Mouse (Mus musculus) hindbrain, embryonic 12.5 days (tissue): ENCODE data around the gene Cdh1. TPM values are rescaled to one million over a fixed set of nuclear protein-coding genes. Genes with fewer than 3 reads are reported as not detected.
"Not testable (repeated sequence)": the region's sequence is repeated elsewhere in the genome, so short reads cannot be mapped to it uniquely, and the experiment has no call there.

Experiments used
- ATAC-seq: fragments of 200-750 bp; cut with Nextera tagmentation; 2 replicates; pipeline ENCODE4 v1.8.0; 2017; ENCODE audit warnings: moderate TSS enrichment; ENCODE audit not compliant: low FRiP score
- H3K27ac ChIP-seq: fragments of 300-500 bp; sonication (generic); 2 replicates; pipeline ENCODE4 v1.5.1; 2016; ENCODE audit warnings: mild to moderate bottlenecking
- H3K27me3 ChIP-seq: fragments of 300-500 bp; sonication (generic); 2 replicates; pipeline ENCODE4 v1.6.1; 2016; ENCODE audit warnings: mild to moderate bottlenecking
- H3K36me3 ChIP-seq: fragments of 300-500 bp; sonication (generic); 2 replicates; pipeline ENCODE4 v1.6.1; 2016; ENCODE audit warnings: mild to moderate bottlenecking
- H3K4me1 ChIP-seq: fragments of 300-500 bp; sonication (generic); 2 replicates; pipeline ENCODE4 v1.6.1; 2016
- H3K4me2 ChIP-seq: fragments of 300-500 bp; sonication (generic); replicated peaks from 2 replicates; pipeline ENCODE4 v1.6.1; 2016; ENCODE audit warnings: mild to moderate bottlenecking
- H3K4me3 ChIP-seq: fragments of 300-500 bp; sonication (generic); 2 replicates; pipeline ENCODE4 v1.5.1; 2016; ENCODE audit warnings: mild to moderate bottlenecking
- H3K9ac ChIP-seq: fragments of 300-500 bp; sonication (generic); 2 replicates; pipeline ENCODE4 v1.6.1; 2016; ENCODE audit warnings: mild to moderate bottlenecking, moderate library complexity
- H3K9me3 ChIP-seq: fragments of 300-500 bp; sonication (generic); replicated peaks from 2 replicates; pipeline ENCODE4 v1.6.1; 2016; ENCODE audit warnings: mild to moderate bottlenecking
- WGBS: fragments of 180-500 bp; shearing (Covaris S2); methylation state at CpG from one replicate; pipeline ENCODE4 v1.1.7; 2016; 5-methylcytosine and 5-hydroxymethylcytosine counted together
- polyA plus RNA-seq: library from polyadenylated mRNA; unstranded; fragments of >200 nt; fragmentation: Nextera tagmentation; extraction: Ambion mirVana; gene quantifications from 2 replicates; pipeline ENCODE4 v1.2.1, GENCODE M21; 2016

The Cdh1 gene
- polyA plus RNA-seq, 1 experiment from 2014 or later = 9.2 TPM

- Histone ChIP-seq H3K4me2 (no peak overlapping the region), H3K9me3 (no peaks in the 10 kb centered on the region), H3K27ac (no peak overlapping the region), H3K4me1 (peaks cover 19% of the 10 kb centered on the region), H3K4me3 (no peak overlapping the region), H3K27me3 (peaks cover 37% of the 10 kb centered on the region), H3K9ac (no peak overlapping the region), H3K36me3 (no peaks in the 10 kb centered on the region)
- peak; percentile 56; the same call in 1 of the 2 replicates for ATAC-seq
- 34% methylated on average over 7 of the region's 7 CpGs for WGBS
Observed at GRCm38 (mm10) chr8:106599265-106599979, 3.7 kb upstream of the Cdh1 start.

GRCm38 (mm10) chr8:106603933-106604332, 782 bp downstream of the Cdh1 start:
- Histone ChIP-seq H3K36me3 (no peaks in the 10 kb centered on the region), H3K9me3 (no peaks in the 10 kb centered on the region), H3K4me3 (peak overlapping the region; percentile 51), H3K27me3 (peaks cover 61% of the 10 kb centered on the region), H3K9ac (peak overlapping the region; percentile 49), H3K4me1 (peaks cover 19% of the 10 kb centered on the region), H3K27ac (no peak overlapping the region), H3K4me2 (peak overlapping the region; percentile 94)
- 2% methylated on average over 19 of the region's 19 CpGs for WGBS
- no peak for ATAC-seq

- H3K9me3 ChIP-seq = no peaks in the 10 kb centered on the region
Observed at GRCm38 (mm10) chr8:106605657-106606056, 2.5 kb downstream of the Cdh1 start.

GRCm38 (mm10) chr8:106606121-106606520, 3.0 kb downstream of the Cdh1 start:
- WGBS = 44% methylated on average over 4 of the region's 4 CpGs
- Histone ChIP-seq H3K27ac (no peak overlapping the region), H3K9ac (no peak overlapping the region), H3K27me3 (peaks cover 55% of the 10 kb centered on the region), H3K36me3 (no peaks in the 10 kb centered on the region), H3K4me1 (peaks cover 16% of the 10 kb centered on the region), H3K9me3 (no peaks in the 10 kb centered on the region), H3K4me3 (no peak overlapping the region), H3K4me2 (no peak overlapping the region)
- ATAC-seq = no peak

More at GRCm38 (mm10) chr8:106605657-106606056, 2.5 kb downstream of the Cdh1 start:
- no peak overlapping the region for H3K9ac ChIP-seq
- H3K36me3 ChIP-seq = no peaks in the 10 kb centered on the region
- peaks cover 58% of the 10 kb centered on the region for H3K27me3 ChIP-seq
- no peak for ATAC-seq
- H3K4me2 ChIP-seq = no peak overlapping the region
- no peak overlapping the region for H3K4me3 ChIP-seq
- peaks cover 16% of the 10 kb centered on the region for H3K4me1 ChIP-seq
- H3K27ac ChIP-seq = no peak overlapping the region
- WGBS = 70% methylated on average over 7 of the region's 7 CpGs

GRCm38 (mm10) chr8:106606601-106607145, 3.5 kb downstream of the Cdh1 start:
- Histone ChIP-seq H3K27ac (no peak overlapping the region), H3K4me2 (no peak overlapping the region), H3K4me3 (no peak overlapping the region), H3K36me3 (no peaks in the 10 kb centered on the region), H3K27me3 (peaks cover 51% of the 10 kb centered on the region), H3K4me1 (peaks cover 16% of the 10 kb centered on the region), H3K9me3 (no peaks in the 10 kb centered on the region), H3K9ac (no peak overlapping the region)
- no peak for ATAC-seq
- 43% methylated on average over 15 of the region's 15 CpGs for WGBS

- 89% methylated on average over 4 of the region's 4 CpGs for WGBS
- Histone ChIP-seq H3K4me1 (peaks cover 15% of the 10 kb centered on the region), H3K27me3 (peaks cover 40% of the 10 kb centered on the region)
- H3K9me3 ChIP-seq, ATAC-seq, H3K27ac ChIP-seq, H3K36me3 ChIP-seq, H3K4me3 ChIP-seq, H3K4me2 ChIP-seq, H3K9ac ChIP-seq: not testable (repeated sequence)
Observed at GRCm38 (mm10) chr8:106607783-106608182, 4.6 kb downstream of the Cdh1 start.

GRCm38 (mm10) chr8:106608425-106608824, 5.3 kb downstream of the Cdh1 start:
- Histone ChIP-seq H3K4me1 (peaks cover 8% of the 10 kb centered on the region), H3K9me3 (no peaks in the 10 kb centered on the region), H3K27me3 (peaks cover 34% of the 10 kb centered on the region), H3K4me2 (no peak overlapping the region), H3K27ac (no peak overlapping the region), H3K36me3 (no peaks in the 10 kb centered on the region), H3K4me3 (no peak overlapping the region), H3K9ac (no peak overlapping the region)
- no peak for ATAC-seq
- WGBS = 65% methylated on average over 3 of the region's 3 CpGs

GRCm38 (mm10) chr8:106609076-106609903, 6.1 kb downstream of the Cdh1 start:
- Histone ChIP-seq H3K4me1 (no peaks in the 10 kb centered on the region), H3K9ac (no peak overlapping the region), H3K4me3 (no peak overlapping the region), H3K27ac (no peak overlapping the region), H3K27me3 (peaks cover 25% of the 10 kb centered on the region), H3K4me2 (no peak overlapping the region), H3K36me3 (no peaks in the 10 kb centered on the region), H3K9me3 (no peaks in the 10 kb centered on the region)
- no peak for ATAC-seq
- 79% methylated on average over 7 of the region's 7 CpGs for WGBS

GRCm38 (mm10) chr8:106610958-106611640, 7.9 kb downstream of the Cdh1 start:
- no peak overlapping the region for H3K9ac ChIP-seq
- H3K4me2 ChIP-seq = no peak overlapping the region
- H3K4me1 ChIP-seq = no peaks in the 10 kb centered on the region
- no peaks in the 10 kb centered on the region for H3K36me3 ChIP-seq
- 65% methylated on average over 9 of the region's 9 CpGs for WGBS
- peaks cover 8% of the 10 kb centered on the region for H3K27me3 ChIP-seq
- H3K4me3 ChIP-seq = no peak overlapping the region
- H3K27ac ChIP-seq = no peak overlapping the region
- ATAC-seq = no peak
- H3K9me3 ChIP-seq = no peaks in the 10 kb centered on the region

GRCm38 (mm10) chr8:106612047-106612446, 8.9 kb downstream of the Cdh1 start:
- ATAC-seq = no peak
- Histone ChIP-seq H3K9ac (no peak overlapping the region), H3K4me2 (no peak overlapping the region), H3K36me3 (no peaks in the 10 kb centered on the region), H3K4me1 (no peaks in the 10 kb centered on the region), H3K27me3 (no peaks in the 10 kb centered on the region), H3K9me3 (no peaks in the 10 kb centered on the region), H3K27ac (no peak overlapping the region), H3K4me3 (no peak overlapping the region)
- WGBS = 76% methylated on average over 3 of the region's 3 CpGs

- Histone ChIP-seq H3K4me3 (no peak overlapping the region), H3K27me3 (no peaks in the 10 kb centered on the region), H3K36me3 (no peaks in the 10 kb centered on the region), H3K4me2 (no peak overlapping the region), H3K4me1 (peaks cover 5% of the 10 kb centered on the region), H3K27ac (no peak overlapping the region), H3K9me3 (no peaks in the 10 kb centered on the region), H3K9ac (no peak overlapping the region)
- WGBS = 61% methylated on average over 5 of the region's 5 CpGs
- no peak for ATAC-seq
Observed at GRCm38 (mm10) chr8:106614704-106615103, 11.6 kb downstream of the Cdh1 start.
